Mouse (Mus musculus) neural tube, embryonic 12.5 days (tissue): Measurements from ENCODE around the gene Exph5. TPM values are rescaled to one million over a fixed set of nuclear protein-coding genes. Genes with fewer than 3 reads are reported as not detected.
A peak's percentile ranks its signal among the peaks of the same experiment; 100 is the strongest.

Experiments used
- ATAC-seq: fragments of 200-750 bp; cut with Nextera tagmentation; 2 replicates; pipeline ENCODE4 v1.8.0; 2017; ENCODE audit warnings: low read depth, mild to moderate bottlenecking, moderate TSS enrichment, moderate library complexity; ENCODE audit not compliant: low FRiP score
- H3K27ac ChIP-seq: fragments of 300-500 bp; sonication (generic); 2 replicates; pipeline ENCODE4 v1.5.1; 2016
- H3K27me3 ChIP-seq: fragments of 300-500 bp; sonication (generic); replicated peaks from 2 replicates; pipeline ENCODE4 v1.6.1; 2016; ENCODE audit warnings: mild to moderate bottlenecking
- H3K36me3 ChIP-seq: fragments of 300-500 bp; sonication (generic); 2 replicates; pipeline ENCODE4 v1.6.1; 2016; ENCODE audit warnings: mild to moderate bottlenecking
- H3K4me1 ChIP-seq: fragments of 300-500 bp; sonication (generic); 2 replicates; pipeline ENCODE4 v1.6.1; 2016
- H3K4me2 ChIP-seq: fragments of 300-500 bp; sonication (generic); replicated peaks from 2 replicates; pipeline ENCODE4 v1.6.1; 2016; ENCODE audit warnings: mild to moderate bottlenecking
- H3K4me3 ChIP-seq: fragments of 300-500 bp; sonication (generic); 2 replicates; pipeline ENCODE4 v1.5.1; 2016
- H3K9ac ChIP-seq: fragments of 300-500 bp; sonication (generic); 2 replicates; pipeline ENCODE4 v1.6.1; 2016; ENCODE audit warnings: mild to moderate bottlenecking
- H3K9me3 ChIP-seq: fragments of 300-500 bp; sonication (generic); 2 replicates; pipeline ENCODE4 v1.6.1; 2016; ENCODE audit warnings: mild to moderate bottlenecking
- WGBS: fragments of 180-500 bp; shearing (Covaris S2); methylation state at CpG from one replicate; pipeline ENCODE4 v1.1.7; 2016; 5-methylcytosine and 5-hydroxymethylcytosine counted together
- polyA plus RNA-seq: library from polyadenylated mRNA; unstranded; fragments of >200 nt; fragmentation: Nextera tagmentation; extraction: Ambion mirVana; gene quantifications from 2 replicates; pipeline ENCODE4 v1.2.1, GENCODE M21; 2016

Exph5 gene
- polyA plus RNA-seq, 1 experiment from 2014 or later: 0.38 TPM

GRCm38 (mm10) chr9:53272714-53273113 lies 28.8 kb upstream of the Exph5 start:
- Histone ChIP-seq H3K27ac (no peak overlapping the region), H3K4me2 (no peak overlapping the region), H3K36me3 (no peaks in the 10 kb centered on the region), H3K4me3 (no peak overlapping the region), H3K27me3 (no peaks in the 10 kb centered on the region), H3K4me1 (no peaks in the 10 kb centered on the region), H3K9ac (no peak overlapping the region), H3K9me3 (no peaks in the 10 kb centered on the region)
- 79% methylated on average over 4 of the region's 4 CpGs for WGBS
- no peak for ATAC-seq

DNA sequence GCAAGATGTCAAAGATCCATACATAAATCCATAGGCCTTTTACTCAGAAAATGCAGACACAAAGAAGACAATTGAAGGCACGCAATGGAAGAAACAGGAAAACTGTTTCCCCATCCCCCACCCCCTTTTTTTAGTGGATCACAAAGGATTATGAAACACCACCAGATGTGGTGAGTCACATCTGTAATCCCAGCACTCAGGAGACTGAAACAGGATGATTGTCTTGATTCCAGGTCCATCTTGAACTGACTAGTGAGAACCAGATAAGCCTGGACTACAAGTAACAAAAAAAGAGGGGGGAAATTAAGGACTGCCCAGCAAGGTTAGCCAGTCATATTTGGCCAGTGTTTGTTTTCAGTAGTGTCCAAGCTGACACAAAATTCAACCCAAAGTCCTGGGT lies 25.1 kb upstream of the Exph5 start:
- Histone ChIP-seq H3K9ac (no peak overlapping the region), H3K27ac (no peak overlapping the region), H3K4me1 (no peaks in the 10 kb centered on the region), H3K4me3 (no peak overlapping the region), H3K27me3 (no peaks in the 10 kb centered on the region), H3K4me2 (no peak overlapping the region), H3K36me3 (no peaks in the 10 kb centered on the region), H3K9me3 (no peaks in the 10 kb centered on the region)
- no peak for ATAC-seq
- 83% methylated on average over 1 of the region's 1 CpGs for WGBS

- no peak overlapping the region for H3K27ac ChIP-seq
- H3K4me3 ChIP-seq: no peak overlapping the region
- no peaks in the 10 kb centered on the region for H3K9me3 ChIP-seq
- H3K9ac ChIP-seq: no peak overlapping the region
- 97% methylated on average over 2 of the region's 2 CpGs for WGBS
- H3K4me1 ChIP-seq: no peaks in the 10 kb centered on the region
- H3K4me2 ChIP-seq: no peak overlapping the region
- ATAC-seq: no peak
- H3K36me3 ChIP-seq: no peaks in the 10 kb centered on the region
- no peaks in the 10 kb centered on the region for H3K27me3 ChIP-seq
These were observed 22.5 kb upstream of the Exph5 start for GRCm38 (mm10) chr9:53278997-53279396.

DNA sequence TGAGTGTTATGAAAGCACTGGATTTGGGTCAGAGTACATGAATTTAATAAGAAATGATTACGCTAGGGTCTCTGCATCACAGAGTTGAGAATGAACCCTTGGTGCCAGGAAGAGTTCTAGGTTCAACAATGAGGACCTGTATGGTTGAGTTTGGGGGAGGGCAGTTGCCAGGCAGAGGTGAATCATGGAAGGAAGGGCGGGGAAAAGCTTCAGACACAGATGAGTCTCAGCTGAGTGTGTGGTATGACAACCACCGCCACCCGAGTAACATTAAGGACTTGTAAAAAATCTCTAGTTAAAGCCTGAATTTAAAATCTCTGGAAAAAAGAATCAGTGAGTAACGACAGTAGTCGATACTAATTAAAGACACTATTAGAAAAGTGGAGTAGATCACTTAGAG lies 14.7 kb upstream of the Exph5 start:
- no peak for ATAC-seq
- Histone ChIP-seq H3K4me3 (no peak overlapping the region), H3K4me1 (no peaks in the 10 kb centered on the region), H3K9ac (no peak overlapping the region), H3K36me3 (no peaks in the 10 kb centered on the region), H3K9me3 (no peaks in the 10 kb centered on the region), H3K27ac (no peak overlapping the region), H3K27me3 (no peaks in the 10 kb centered on the region), H3K4me2 (no peak overlapping the region)
- WGBS: 91% methylated on average over 6 of the region's 6 CpGs

DNA sequence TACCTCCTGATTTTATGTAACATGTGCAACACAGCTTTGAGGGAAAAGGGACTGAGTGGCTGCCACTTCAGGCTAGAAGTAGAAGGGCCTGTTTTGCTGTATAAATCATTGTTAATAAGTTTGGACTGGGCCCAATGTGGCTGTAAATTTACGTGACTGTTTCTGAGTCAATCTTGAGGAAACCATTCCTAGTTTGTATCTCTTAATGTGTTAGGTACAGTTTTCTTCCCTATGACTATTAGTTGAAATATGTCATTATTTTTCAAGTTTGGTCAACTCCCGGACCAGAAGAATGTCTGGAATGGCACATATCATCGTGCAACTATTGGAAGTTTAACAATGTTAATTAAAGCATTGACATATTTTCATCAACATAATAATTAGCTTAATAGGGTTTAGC lies 11.5 kb upstream of the Exph5 start:
- 86% methylated on average over 3 of the region's 3 CpGs for WGBS

DNA sequence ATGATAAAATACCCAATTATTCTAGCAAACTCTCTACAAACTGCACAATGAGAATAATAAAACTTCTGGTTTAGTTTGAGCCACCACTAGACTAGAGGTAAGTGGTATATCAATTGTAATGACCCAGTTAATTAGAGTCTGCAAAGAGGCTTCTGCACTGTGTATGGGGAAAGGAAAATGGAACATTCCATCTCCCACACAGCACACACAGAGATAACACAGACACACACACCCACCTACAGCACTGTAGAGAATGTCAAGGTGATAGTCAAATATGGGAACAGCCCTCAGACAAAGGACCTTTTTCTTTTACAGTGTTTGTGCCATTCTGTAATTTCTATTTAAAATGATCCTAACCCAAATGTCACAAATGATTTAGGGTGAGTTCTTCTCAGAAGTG lies 8.6 kb upstream of the Exph5 start:
- Histone ChIP-seq H3K27ac (no peak overlapping the region), H3K4me3 (no peak overlapping the region), H3K36me3 (no peaks in the 10 kb centered on the region), H3K27me3 (no peaks in the 10 kb centered on the region), H3K4me1 (no peaks in the 10 kb centered on the region), H3K4me2 (no peak overlapping the region), H3K9me3 (no peaks in the 10 kb centered on the region), H3K9ac (no peak overlapping the region)
- no peak for ATAC-seq

More for the DNA sequence above, 11.5 kb upstream of the Exph5 start:
- no peaks in the 10 kb centered on the region for H3K4me1 ChIP-seq
- H3K9ac ChIP-seq: no peak overlapping the region
- no peaks in the 10 kb centered on the region for H3K27me3 ChIP-seq
- no peaks in the 10 kb centered on the region for H3K9me3 ChIP-seq
- no peak overlapping the region for H3K4me3 ChIP-seq
- no peaks in the 10 kb centered on the region for H3K36me3 ChIP-seq
- ATAC-seq: no peak
- H3K27ac ChIP-seq: no peak overlapping the region
- no peak overlapping the region for H3K4me2 ChIP-seq

GRCm38 (mm10) chr9:53301801-53302311 lies 386 bp downstream of the Exph5 start:
- Histone ChIP-seq H3K4me3 (peak overlapping the region; percentile 27), H3K9me3 (no peaks in the 10 kb centered on the region), H3K36me3 (no peaks in the 10 kb centered on the region), H3K4me1 (peaks cover 10% of the 10 kb centered on the region), H3K4me2 (peak overlapping the region; percentile 69), H3K27me3 (0 out of 2 replicates have a peak, but pooled peaks cover 3% of the 10 kb centered on the region), H3K27ac (no peak overlapping the region), H3K9ac (no peak overlapping the region)
- no peak; the same call in 1 of the 2 replicates for ATAC-seq
- 4% methylated on average over 19 of the region's 19 CpGs for WGBS

- H3K4me3 ChIP-seq: no peak overlapping the region
- 68% methylated on average over 5 of the region's 5 CpGs for WGBS
- no peak overlapping the region for H3K9ac ChIP-seq
These were observed 945 bp downstream of the Exph5 start for GRCm38 (mm10) chr9:53302415-53302814.

GRCm38 (mm10) chr9:53307904-53308303 lies 6.4 kb downstream of the Exph5 start:
- H3K9ac ChIP-seq: no peak overlapping the region
- H3K9me3 ChIP-seq: no peaks in the 10 kb centered on the region
- H3K4me3 ChIP-seq: no peak overlapping the region
- no peaks in the 10 kb centered on the region for H3K36me3 ChIP-seq
- no peak overlapping the region for H3K4me2 ChIP-seq
- 75% methylated on average over 7 of the region's 7 CpGs for WGBS
- H3K27me3 ChIP-seq: no peaks in the 10 kb centered on the region
- ATAC-seq: no peak
- no peak overlapping the region for H3K27ac ChIP-seq
- H3K4me1 ChIP-seq: no peaks in the 10 kb centered on the region

More at GRCm38 (mm10) chr9:53302415-53302814, 945 bp downstream of the Exph5 start:
- ATAC-seq: no peak
- no peaks in the 10 kb centered on the region for H3K36me3 ChIP-seq
- H3K4me1 ChIP-seq: peaks cover 10% of the 10 kb centered on the region
- no peaks in the 10 kb centered on the region for H3K9me3 ChIP-seq
- no peak overlapping the region for H3K27ac ChIP-seq
- 0 out of 2 replicates have a peak, but pooled peaks cover 3% of the 10 kb centered on the region for H3K27me3 ChIP-seq
- no peak overlapping the region; the same call in 1 of the 2 replicates for H3K4me2 ChIP-seq

- H3K9me3 ChIP-seq: no peaks in the 10 kb centered on the region
- H3K4me2 ChIP-seq: no peak overlapping the region
- no peak overlapping the region for H3K27ac ChIP-seq
- no peak overlapping the region for H3K4me3 ChIP-seq
- H3K27me3 ChIP-seq: no peaks in the 10 kb centered on the region
- 93% methylated on average over 1 of the region's 1 CpGs for WGBS
- no peaks in the 10 kb centered on the region for H3K4me1 ChIP-seq
- no peak for ATAC-seq
- no peak overlapping the region for H3K9ac ChIP-seq
- H3K36me3 ChIP-seq: no peaks in the 10 kb centered on the region
These were observed 11.5 kb downstream of the Exph5 start for GRCm38 (mm10) chr9:53312981-53313380.

DNA sequence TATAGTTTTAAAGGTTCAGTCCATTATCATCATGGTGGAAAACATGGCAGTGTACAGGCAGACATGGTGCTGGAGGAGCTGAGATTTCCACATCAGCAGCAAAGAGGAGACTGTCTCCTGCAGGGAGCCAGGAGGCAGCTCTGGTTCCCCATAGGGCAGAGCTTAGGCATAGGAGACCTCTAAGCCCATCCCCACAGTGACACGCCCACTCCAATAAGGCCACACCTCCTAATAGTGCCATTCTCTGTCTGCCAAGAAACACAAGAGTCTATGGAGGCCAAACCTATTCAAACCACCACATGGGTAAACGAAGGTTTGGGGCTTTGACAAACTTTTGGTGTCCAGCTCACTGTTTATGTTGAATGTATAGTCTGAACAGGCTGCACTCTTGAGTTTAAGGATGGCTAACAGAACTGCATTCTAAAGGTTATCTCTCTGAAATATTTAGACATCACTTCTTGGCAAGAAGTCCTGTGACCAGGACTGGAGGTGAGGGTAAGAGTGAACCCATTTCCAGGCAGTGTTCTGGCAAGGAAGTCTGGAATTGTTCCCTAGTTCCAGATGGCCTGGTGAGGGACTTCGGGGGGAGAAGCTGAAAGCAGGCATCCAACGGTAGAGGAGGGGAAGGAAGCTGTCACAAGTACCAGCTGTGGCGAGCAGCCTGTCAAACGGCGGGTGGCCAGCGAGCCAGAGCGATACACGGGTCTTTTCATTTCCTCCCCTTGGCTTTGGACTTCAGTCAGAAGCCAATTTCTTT lies 19.6 kb downstream of the Exph5 start:
- ATAC-seq: no peak
- H3K9ac ChIP-seq: no peak overlapping the region
- no peaks in the 10 kb centered on the region for H3K27me3 ChIP-seq
- 67% methylated on average over 10 of the region's 10 CpGs for WGBS
- no peak overlapping the region for H3K27ac ChIP-seq
- H3K36me3 ChIP-seq: no peaks in the 10 kb centered on the region
- no peaks in the 10 kb centered on the region for H3K9me3 ChIP-seq
- H3K4me1 ChIP-seq: no peaks in the 10 kb centered on the region
- H3K4me2 ChIP-seq: no peak overlapping the region
- H3K4me3 ChIP-seq: no peak overlapping the region

GRCm38 (mm10) chr9:53321683-53322082 lies 20.2 kb downstream of the Exph5 start:
- Histone ChIP-seq H3K4me1 (no peaks in the 10 kb centered on the region), H3K9ac (no peak overlapping the region), H3K27me3 (no peaks in the 10 kb centered on the region), H3K36me3 (no peaks in the 10 kb centered on the region), H3K4me2 (no peak overlapping the region), H3K4me3 (no peak overlapping the region), H3K9me3 (no peaks in the 10 kb centered on the region), H3K27ac (no peak overlapping the region)
- 88% methylated on average over 8 of the region's 8 CpGs for WGBS
- no peak for ATAC-seq
